Comparison of ENCODE assay signal across 25 mouse cellular contexts in genomic region chr9:17874795-17875194, GRCm38 (mm10).
A peak's percentile ranks its signal among the peaks of the same experiment; 100 is the strongest.
DNase-seq lines count a peak whose midpoint lies in the region; ATAC-seq lines count a peak whose summit lies in the region.
"Had no signal": no experiment of that assay in that cellular context is flagged by ENCODE, and none has a peak within 500 bp of the region (broad histone marks: within the 10 kb centered on the region; RNA-seq: fewer than 3 reads in every experiment).

No protein-coding gene starts in this region.

- H3K4me2 ChIP-seq in heart, embryonic 11.5 days: no peak overlapping the region
- H3K4me2 ChIP-seq: embryonic facial prominence, embryonic 13.5 days; embryonic facial prominence, embryonic 15.5 days; forebrain, embryonic 12.5 days had no signal

- H3K36me3 ChIP-seq in heart, embryonic 11.5 days (ENCODE audit: control insufficient read depth, insufficient read depth, low read length): no peaks in the 10 kb centered on the region
- H3K36me3 ChIP-seq: embryonic facial prominence, embryonic 13.5 days; embryonic facial prominence, embryonic 15.5 days; forebrain, embryonic 10.5 days; forebrain, embryonic 12.5 days; G1E had no signal

- WGBS in heart, embryonic 11.5 days (ENCODE audit: insufficient replicate concordance): 53% methylated on average over 2 of the region's 2 CpGs

- no peak overlapping the region for H3K27ac ChIP-seq in heart, embryonic 11.5 days (ENCODE audit: low read depth, low read length)
- H3K27ac ChIP-seq: embryonic facial prominence, embryonic 13.5 days; embryonic facial prominence, embryonic 15.5 days; forebrain, embryonic 10.5 days; forebrain, embryonic 12.5 days had no signal

- H3K9ac ChIP-seq in heart, embryonic 11.5 days (ENCODE audit: low read depth, low read length): no peak overlapping the region
- H3K9ac ChIP-seq: embryonic facial prominence, embryonic 13.5 days; embryonic facial prominence, embryonic 15.5 days; forebrain, embryonic 12.5 days had no signal

- H3K4me1 ChIP-seq in heart, embryonic 11.5 days (ENCODE audit: control insufficient read depth, insufficient read depth, low read length): no peaks in the 10 kb centered on the region
- H3K4me1 ChIP-seq: embryonic facial prominence, embryonic 13.5 days; embryonic facial prominence, embryonic 15.5 days; forebrain, embryonic 10.5 days; forebrain, embryonic 12.5 days had no signal

- peak; percentile 97 for DNase-seq in ES-CJ7 (ENCODE audit: low read depth, low spot score)
- DNase-seq in R1 (ENCODE audit: low read depth, low spot score): peak; percentile 95
- peak; percentile 95 for DNase-seq in ZHBTc4 (ENCODE audit: low read depth, low spot score)
- DNase-seq in layer of hippocampus, postnatal 36 days: no peak
- no peak for DNase-seq in urinary bladder, postnatal 25 days (ENCODE audit: low spot score)
- DNase-seq: adrenal gland, adult 2 months; adrenal gland, postnatal 10 days; adrenal gland, postnatal 25 days; cerebellum, adult 11 months; cerebellum, adult 18-20 months; cerebellum, adult 8-10 months; cerebellum, adult 9-11 months; cerebellum, postnatal 14 days; cerebellum, postnatal 36 days; embryo, embryonic 11 days had no signal

- H3K4me3 ChIP-seq in heart, embryonic 11.5 days (ENCODE audit: low read depth, low read length): no peak overlapping the region
- H3K4me3 ChIP-seq: embryonic facial prominence, embryonic 13.5 days; embryonic facial prominence, embryonic 15.5 days; erythroblast, embryonic 14.5 days; forebrain, embryonic 10.5 days; forebrain, embryonic 12.5 days had no signal

- H3K27me3 ChIP-seq in heart, embryonic 11.5 days (ENCODE audit: control insufficient read depth, insufficient read depth, low read length): no peaks in the 10 kb centered on the region
- H3K27me3 ChIP-seq: embryonic facial prominence, embryonic 13.5 days; embryonic facial prominence, embryonic 15.5 days; forebrain, embryonic 12.5 days; Patski had no signal

- H3K9me3 ChIP-seq in heart, embryonic 11.5 days (replicated peaks; ENCODE audit: control insufficient read depth, low read length): no peaks in the 10 kb centered on the region
- H3K9me3 ChIP-seq: embryonic facial prominence, embryonic 13.5 days; embryonic facial prominence, embryonic 15.5 days; forebrain, embryonic 10.5 days; forebrain, embryonic 12.5 days; G1E had no signal

- no peak for ATAC-seq in heart, embryonic 11.5 days (replicated peaks; ENCODE audit: insufficient number of reproducible peaks, low FRiP score, low TSS enrichment)
- ATAC-seq: forebrain, embryonic 14.5 days; forebrain, embryonic 16.5 days; Patski had no signal

Comparison
In these comparisons a context has a peak if more than half of its experiments do, and no peak if none do; other contexts are left out.
1. DNase-seq: peak in ES-CJ7 (single experiment), R1 (single experiment) and ZHBTc4 (single experiment); none in layer of hippocampus, postnatal 36 days (0 of 2) and urinary bladder, postnatal 25 days (single experiment).